Mouse (Mus musculus): ENCODE data around the gene Rffl. TPM values are rescaled to one million over a fixed set of nuclear protein-coding genes. Genes with fewer than 3 reads are reported as not detected.

Gene Rffl
- 9.2 and 10.3 TPM in 2 replicates for polyA plus RNA-seq (2015; fragmentation: Nextera tagmentation; extraction: Ambion mirVana)

DNA sequence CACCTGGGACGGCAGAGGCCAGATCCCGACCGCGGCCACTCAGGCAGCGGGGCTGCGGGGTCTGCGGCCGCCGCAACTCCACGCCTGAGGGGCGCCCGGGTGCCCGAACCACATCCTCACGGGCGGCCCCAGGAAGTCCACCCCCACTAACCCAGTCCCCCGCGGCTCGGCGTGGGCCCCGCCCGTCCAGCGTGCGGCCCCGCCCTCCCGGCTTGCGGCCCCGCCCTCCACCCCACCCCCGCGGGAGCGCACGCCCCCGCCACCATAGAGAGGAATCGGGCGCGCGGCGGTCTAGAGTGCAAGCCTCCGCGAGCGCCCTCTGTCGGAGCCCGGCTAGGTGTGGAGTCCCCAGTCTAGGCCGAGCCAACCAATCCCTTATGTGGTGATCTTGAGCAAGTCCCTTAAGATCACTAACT lies at the start of gene Rffl:
Gene Rffl, minus strand, starts transcription at position 180 of the 416 bp plus-strand sequence.
- Histone ChIP-seq H3K4me1 (ENCODE audit: insufficient read depth, low read depth, low read length) (no peaks in the 10 kb centered on the region; the same call in 1 of the 2 replicates), H3K4me2 (replicated peaks; ENCODE audit: low read depth, low read length) (peak within 1 kb of the TSS; percentile 74), H3K27me3 (replicated peaks; ENCODE audit: insufficient read depth, low read length) (no peaks in the 10 kb centered on the region), H3K9me3 (ENCODE audit: low read length) (no peaks in the 10 kb centered on the region), H3K27ac (ENCODE audit: low read length) (peak within 1 kb of the TSS; percentile 91), H3K4me3 (ENCODE audit: low read depth, low read length) (peak within 1 kb of the TSS; percentile 93), H3K36me3 (ENCODE audit: insufficient read depth, low read length) (no peaks in the 10 kb centered on the region), H3K9ac (replicated peaks; ENCODE audit: low read depth) (peak within 1 kb of the TSS; percentile 55)
- TF ChIP-seq CTCF (IDR thresholded peaks at IDR 0.05) (peak; percentile 86), EP300 (IDR thresholded peaks at IDR 0.05) (no peak)
- 1% methylated on average over 35 of the region's 43 CpGs for whole genome bisulfite sequencing
- ATAC-seq (peak; percentile 94), DNase-seq (ENCODE audit: low spot score) (peak; percentile 96)

DNA sequence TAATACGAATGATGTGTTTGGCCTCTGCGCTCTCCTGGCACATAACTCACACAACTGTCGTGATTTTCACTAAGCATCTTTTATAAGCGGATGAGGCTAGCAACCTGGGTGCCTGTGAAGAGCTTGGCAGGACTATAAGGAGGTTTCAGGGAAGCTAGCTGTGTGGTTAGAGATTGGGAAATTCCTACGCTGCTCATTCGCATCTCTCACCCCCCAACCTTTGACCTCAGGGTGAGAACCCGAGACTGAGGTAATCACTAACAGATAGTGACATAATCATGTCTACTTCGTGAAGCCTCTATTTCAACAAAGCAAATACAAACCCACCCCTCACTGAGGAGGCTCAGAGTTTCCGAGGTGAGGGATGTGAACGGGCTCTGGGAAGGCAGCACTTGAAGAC lies 49.8 kb upstream of the Rffl start:
- WGBS = 28% methylated on average over 10 of the region's 10 CpGs
- TF ChIP-seq EP300 (IDR thresholded peaks at IDR 0.05) = no peak
- no peak for TF ChIP-seq CTCF (IDR thresholded peaks at IDR 0.05)
- H3K4me2 ChIP-seq (replicated peaks; ENCODE audit: low read depth, low read length) = no peak overlapping the region
- H3K27ac ChIP-seq (ENCODE audit: low read length) = no peak overlapping the region
- H3K9me3 ChIP-seq (ENCODE audit: low read length) = no peaks in the 10 kb centered on the region
- H3K36me3 ChIP-seq (ENCODE audit: insufficient read depth, low read length) = no peaks in the 10 kb centered on the region
- no peak overlapping the region for H3K9ac ChIP-seq (replicated peaks; ENCODE audit: low read depth)
- no peaks in the 10 kb centered on the region for H3K4me1 ChIP-seq (ENCODE audit: insufficient read depth, low read depth, low read length)
- no peak overlapping the region for H3K4me3 ChIP-seq (ENCODE audit: low read depth, low read length)
- DNase-seq (ENCODE audit: low spot score) = no peak
- ATAC-seq = no peak
- no peaks in the 10 kb centered on the region for H3K27me3 ChIP-seq (replicated peaks; ENCODE audit: insufficient read depth, low read length)

DNA sequence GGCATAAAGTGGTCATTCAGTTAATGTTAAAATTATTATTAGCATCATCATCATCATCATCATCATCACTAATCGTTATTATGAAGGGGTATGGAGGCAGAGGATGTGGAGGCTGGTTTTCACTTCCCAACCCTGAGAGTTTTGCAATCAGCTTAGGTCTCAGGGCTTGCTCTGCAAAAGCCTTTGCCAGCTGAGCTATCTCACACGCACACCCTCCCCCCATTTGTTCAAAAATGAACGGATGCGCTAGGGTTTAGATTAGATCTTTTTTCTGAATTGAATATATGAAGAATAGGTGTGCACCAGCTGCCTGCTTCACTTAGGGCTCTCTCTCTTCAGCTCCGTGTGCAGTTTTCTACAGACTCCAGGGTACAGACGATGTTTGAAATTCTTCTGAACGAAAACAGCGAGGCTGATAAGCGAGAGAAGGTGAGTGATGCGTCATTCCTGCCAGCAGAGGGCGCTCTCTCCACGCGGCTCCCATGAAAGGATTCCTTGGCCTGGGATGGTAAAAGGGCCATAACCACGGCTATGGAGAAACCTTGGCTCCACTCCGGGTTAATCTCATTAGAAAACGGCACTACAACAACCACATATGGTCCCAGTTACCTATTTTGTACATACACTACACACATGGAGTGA lies 43.8 kb upstream of the Rffl start:
- no peak overlapping the region for H3K4me3 ChIP-seq (ENCODE audit: low read depth, low read length)
- H3K4me1 ChIP-seq (ENCODE audit: insufficient read depth, low read depth, low read length) = no peaks in the 10 kb centered on the region
- H3K4me2 ChIP-seq (replicated peaks; ENCODE audit: low read depth, low read length) = no peak overlapping the region
- no peak overlapping the region for H3K27ac ChIP-seq (ENCODE audit: low read length)
- no peaks in the 10 kb centered on the region for H3K9me3 ChIP-seq (ENCODE audit: low read length)
- WGBS = 4% methylated on average over 16 of the region's 16 CpGs
- peak; percentile 73 for DNase-seq (ENCODE audit: low spot score)
- TF ChIP-seq CTCF (IDR thresholded peaks at IDR 0.05) (peak; percentile 99), EP300 (IDR thresholded peaks at IDR 0.05) (no peak)
- ATAC-seq = peak; percentile 57
- H3K9ac ChIP-seq (replicated peaks; ENCODE audit: low read depth) = no peak overlapping the region
- H3K36me3 ChIP-seq (ENCODE audit: insufficient read depth, low read length) = no peaks in the 10 kb centered on the region
- H3K27me3 ChIP-seq (replicated peaks; ENCODE audit: insufficient read depth, low read length) = no peaks in the 10 kb centered on the region

DNA sequence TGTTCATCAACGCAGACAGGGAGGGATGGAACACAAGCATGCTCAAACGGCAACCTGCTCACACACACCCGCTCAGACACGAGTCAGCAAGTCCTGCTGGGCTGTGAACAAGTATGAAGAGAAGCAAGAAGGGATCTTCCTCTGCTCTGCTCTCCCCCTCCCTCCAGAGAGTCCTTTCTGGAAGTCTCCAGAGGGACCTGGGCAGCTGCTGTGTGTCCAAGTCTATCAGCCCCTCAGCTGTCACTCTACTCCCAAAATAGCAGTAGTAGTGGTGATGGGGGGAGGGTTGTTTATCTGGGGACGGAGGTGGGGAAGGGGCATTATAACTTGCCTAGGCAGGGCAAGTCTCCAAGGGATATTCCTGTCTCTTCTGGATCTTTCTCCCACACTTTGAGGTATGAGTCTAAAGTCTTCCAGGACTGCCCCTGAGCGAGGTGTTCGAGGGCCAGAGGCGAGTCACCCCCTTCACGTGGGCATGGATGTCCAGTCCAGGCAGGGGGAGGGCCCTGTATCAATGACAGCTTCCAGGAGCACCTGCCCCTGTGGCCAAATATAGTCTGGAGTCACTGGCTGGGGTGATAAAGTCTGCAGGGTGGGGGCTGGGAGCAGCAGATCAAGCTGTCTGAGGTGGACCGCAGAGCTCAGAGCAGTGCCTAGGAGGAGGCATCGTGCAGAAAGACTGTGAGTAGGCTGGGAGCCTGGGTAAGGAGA lies 39.8 kb upstream of the Rffl start:
- no peaks in the 10 kb centered on the region for H3K9me3 ChIP-seq (ENCODE audit: low read length)
- DNase-seq (ENCODE audit: low spot score) (no peak), ATAC-seq (no peak)
- no peaks in the 10 kb centered on the region for H3K36me3 ChIP-seq (ENCODE audit: insufficient read depth, low read length)
- H3K4me3 ChIP-seq (ENCODE audit: low read depth, low read length) = no peak overlapping the region
- no peak overlapping the region for H3K4me2 ChIP-seq (replicated peaks; ENCODE audit: low read depth, low read length)
- H3K9ac ChIP-seq (replicated peaks; ENCODE audit: low read depth) = no peak overlapping the region
- no peak for TF ChIP-seq CTCF (IDR thresholded peaks at IDR 0.05)
- no peak for TF ChIP-seq EP300 (IDR thresholded peaks at IDR 0.05)
- 65% methylated on average over 11 of the region's 11 CpGs for WGBS
- no peak overlapping the region for H3K27ac ChIP-seq (ENCODE audit: low read length)
- peaks cover 6% of the 10 kb centered on the region; the same call in 1 of the 2 replicates for H3K4me1 ChIP-seq (ENCODE audit: insufficient read depth, low read depth, low read length)
- no peaks in the 10 kb centered on the region for H3K27me3 ChIP-seq (replicated peaks; ENCODE audit: insufficient read depth, low read length)

DNA sequence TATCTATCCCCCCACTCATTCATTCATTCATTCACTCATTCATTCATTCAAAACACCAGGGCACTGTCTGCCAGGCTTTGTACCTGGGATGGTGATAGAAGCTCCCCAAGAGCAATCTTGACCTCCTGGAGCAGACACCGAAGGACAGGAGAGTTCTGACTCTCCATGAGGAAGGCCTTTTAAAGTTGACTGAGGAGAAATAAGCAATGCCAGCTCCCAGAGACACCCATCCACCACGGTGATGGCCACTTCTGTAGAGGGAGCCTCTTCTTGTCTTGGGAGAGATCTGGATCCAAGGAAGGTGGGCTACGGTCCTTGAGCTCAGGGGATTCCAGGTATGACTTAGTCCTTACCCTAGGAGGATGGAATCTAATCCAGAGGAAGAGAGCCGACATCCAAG lies 39.2 kb upstream of the Rffl start, which contains the start of gene Unc45b:
Gene Unc45b, plus strand, starts transcription at position 301 of the 400 bp plus-strand sequence.
- H3K9ac ChIP-seq (replicated peaks; ENCODE audit: low read depth) = no peak within 1 kb of the TSS
- no peak within 1 kb of the TSS for H3K4me3 ChIP-seq (ENCODE audit: low read depth, low read length)
- no peaks in the 10 kb centered on the region for H3K27me3 ChIP-seq (replicated peaks; ENCODE audit: insufficient read depth, low read length)
- 79% methylated on average over 4 of the region's 4 CpGs for WGBS
- H3K4me2 ChIP-seq (replicated peaks; ENCODE audit: low read depth, low read length) = no peak within 1 kb of the TSS
- no peak within 1 kb of the TSS for H3K27ac ChIP-seq (ENCODE audit: low read length)
- TF ChIP-seq CTCF (IDR thresholded peaks at IDR 0.05) (no peak), EP300 (IDR thresholded peaks at IDR 0.05) (no peak)
- H3K4me1 ChIP-seq (ENCODE audit: insufficient read depth, low read depth, low read length) = peaks cover 6% of the 10 kb centered on the region; the same call in 1 of the 2 replicates
- no peaks in the 10 kb centered on the region for H3K9me3 ChIP-seq (ENCODE audit: low read length)
- ATAC-seq = no peak
- no peak for DNase-seq (ENCODE audit: low spot score)
- H3K36me3 ChIP-seq (ENCODE audit: insufficient read depth, low read length) = no peaks in the 10 kb centered on the region

DNA sequence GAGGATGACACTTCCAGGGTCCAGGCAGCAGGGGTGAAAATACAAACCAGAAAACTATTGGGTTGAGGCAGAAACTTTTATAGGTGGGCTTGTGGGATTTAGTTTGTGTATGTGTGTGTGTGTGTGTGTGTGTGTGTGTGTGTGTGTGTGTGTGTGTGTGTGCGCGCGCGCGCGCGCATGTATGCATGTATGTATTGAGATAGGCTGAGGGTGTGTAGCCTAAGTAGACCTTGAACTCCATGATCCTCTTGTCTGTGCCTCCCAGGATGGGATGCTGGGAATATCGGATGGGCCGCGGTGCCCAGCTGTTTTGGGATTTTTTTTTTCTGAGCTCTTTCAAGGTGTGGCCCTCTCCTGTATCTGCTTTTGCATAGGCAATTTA lies 37.6 kb upstream of the Rffl start:
- Histone ChIP-seq H3K27me3 (replicated peaks; ENCODE audit: insufficient read depth, low read length) (no peaks in the 10 kb centered on the region), H3K4me1 (ENCODE audit: insufficient read depth, low read depth, low read length) (peaks cover 6% of the 10 kb centered on the region; the same call in 1 of the 2 replicates), H3K9me3 (ENCODE audit: low read length) (no peaks in the 10 kb centered on the region), H3K4me3 (ENCODE audit: low read depth, low read length) (no peak overlapping the region), H3K9ac (replicated peaks; ENCODE audit: low read depth) (no peak overlapping the region), H3K36me3 (ENCODE audit: insufficient read depth, low read length) (no peaks in the 10 kb centered on the region; the same call in 1 of the 2 replicates), H3K27ac (ENCODE audit: low read length) (no peak overlapping the region), H3K4me2 (replicated peaks; ENCODE audit: low read depth, low read length) (peak overlapping the region; percentile 83)
- 55% methylated on average over 10 of the region's 10 CpGs for WGBS
- ATAC-seq (no peak), DNase-seq (ENCODE audit: low spot score) (no peak)
- no peak for TF ChIP-seq CTCF (IDR thresholded peaks at IDR 0.05)
- no peak for TF ChIP-seq EP300 (IDR thresholded peaks at IDR 0.05)
